Mouse (Mus musculus) cerebellum, adult 2 months (tissue): Measurements from ENCODE around the gene Pald1.

Experiments
- CTCF ChIP-seq: fragments of 200-500 bp; IDR thresholded peaks from 2 replicates; pipeline ENCODE4 v1.5.1; 2011; ENCODE audit warnings: low read depth, mild to moderate bottlenecking, control low read depth, low read length, moderate library complexity, borderline replicate concordance; ENCODE audit not compliant: insufficient read depth
- POLR2A ChIP-seq: fragments of 200-500 bp; IDR thresholded peaks from 2 replicates; pipeline ENCODE4 v1.6.1; 2011; ENCODE audit warnings: low read length, control low read depth, borderline replicate concordance; ENCODE audit not compliant: insufficient read depth

DNA sequence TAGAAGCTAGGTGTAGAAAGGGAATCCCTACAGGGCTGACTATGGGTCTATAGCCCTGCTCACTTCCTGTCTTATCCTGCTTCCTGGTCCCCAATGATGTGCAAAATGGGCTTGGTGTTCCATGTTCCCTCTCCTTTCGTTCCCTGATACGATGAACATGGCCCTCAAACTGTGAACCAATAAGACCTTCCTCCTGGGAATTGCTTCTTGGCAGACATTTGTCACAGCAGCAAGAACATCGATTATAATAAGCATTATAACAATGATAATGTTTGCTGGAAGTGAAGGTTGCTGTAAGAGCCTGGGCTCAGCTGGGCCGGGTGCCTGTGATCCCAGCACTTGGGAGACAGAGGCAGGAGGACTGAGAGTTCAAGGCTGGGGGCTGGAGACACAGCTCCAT lies 99.0 kb downstream of the Pald1 start:
- TF ChIP-seq CTCF (no peak), POLR2A (no peak)
